Mouse (Mus musculus) frontal cortex, postnatal 25 days (tissue): ENCODE measurements at regions not wholly inside any gene's neighbourhood (a gene's known extent, or its start where the extent isn't known, plus 50 kb on each side); places are given as distances from the start of the nearest gene placed in this dataset.
A peak's percentile ranks its signal among the peaks of the same experiment; 100 is the strongest.

Source experiments
- DNase-seq, 2 experiments: peaks; one replicate each; pipeline ENCODE4 v3.0.0; 2022; ENCODE audit warnings: low spot score in 2 of 2

- no peak for DNase-seq
Observed at GRCm38 (mm10) chr9:122625081-122625480, 122.1 kb upstream of the Topaz1 start.

GRCm38 (mm10) chr9:122626346-122626745, 120.8 kb upstream of the Topaz1 start:
- no peak for DNase-seq

GRCm38 (mm10) chr9:122629171-122629904, 117.8 kb upstream of the Topaz1 start:
- DNase-seq: peak; percentile 44 to 49

DNA sequence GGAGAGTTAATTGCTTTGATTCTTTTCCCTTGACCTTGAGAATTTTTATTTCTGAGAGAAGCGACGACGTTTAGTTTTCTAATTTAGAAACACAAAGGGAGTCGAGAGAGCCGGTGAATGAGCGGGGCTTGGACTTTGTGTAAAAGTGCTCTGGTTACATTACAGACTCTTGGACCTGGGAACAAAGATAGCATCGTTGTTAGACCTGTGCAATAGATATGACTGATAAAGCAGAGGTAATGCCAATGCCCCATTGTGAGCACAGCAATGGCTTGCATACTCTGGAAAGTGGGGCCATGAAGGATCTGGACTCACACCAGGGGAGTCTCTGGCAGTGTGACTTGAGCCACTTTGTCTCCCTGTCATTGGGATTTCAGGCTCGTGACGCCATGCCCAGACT, 115.4 kb upstream of the Topaz1 start:
- DNase-seq: no peak

DNA sequence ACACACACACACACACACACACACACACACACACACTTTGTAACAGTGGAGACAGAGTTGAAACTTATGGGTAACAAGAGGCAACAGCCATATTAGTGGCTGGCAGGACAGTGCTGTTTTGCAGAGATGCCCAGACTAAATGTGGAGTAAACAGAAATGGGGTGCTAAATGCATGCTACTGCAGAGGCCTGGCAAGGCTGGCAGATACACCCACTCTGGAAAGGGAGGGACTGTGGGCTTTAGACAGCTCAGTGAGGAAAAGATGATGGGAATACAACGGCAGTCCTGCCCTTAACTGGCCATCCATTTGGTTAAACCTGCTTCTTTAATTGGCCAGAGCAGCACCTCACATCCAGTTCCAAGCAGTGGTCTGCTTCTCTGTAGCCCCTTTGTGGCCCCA, 113.7 kb upstream of the Topaz1 start:
- DNase-seq: no peak

- no peak for DNase-seq
Observed at GRCm38 (mm10) chr9:122635138-122635964, 111.8 kb upstream of the Topaz1 start.

DNA sequence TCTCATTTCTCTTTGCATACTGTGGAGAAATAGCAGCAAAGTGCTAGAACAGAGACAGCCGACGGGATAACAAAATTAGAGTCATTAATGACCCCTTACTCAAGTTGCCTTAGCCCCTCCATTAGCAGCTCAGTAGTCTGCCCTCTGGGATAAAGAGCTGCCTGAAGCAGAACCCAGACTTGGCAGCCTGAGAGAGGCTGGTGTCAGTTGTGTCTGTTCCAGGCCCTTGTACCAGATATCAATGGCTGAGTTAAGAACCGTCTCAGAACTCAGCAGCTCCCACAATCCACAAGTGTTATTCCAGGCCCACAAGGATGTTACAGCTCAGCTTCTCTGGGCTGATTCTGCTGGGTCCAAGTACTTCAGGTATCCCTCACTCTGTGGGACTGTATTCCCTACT, 109.6 kb upstream of the Topaz1 start:
- DNase-seq: no peak

- DNase-seq: no peak
Observed at GRCm38 (mm10) chr9:122639239-122639638, 107.9 kb upstream of the Topaz1 start.

GRCm38 (mm10) chr9:122642913-122643312, 104.2 kb upstream of the Topaz1 start:
- DNase-seq: no peak

DNA sequence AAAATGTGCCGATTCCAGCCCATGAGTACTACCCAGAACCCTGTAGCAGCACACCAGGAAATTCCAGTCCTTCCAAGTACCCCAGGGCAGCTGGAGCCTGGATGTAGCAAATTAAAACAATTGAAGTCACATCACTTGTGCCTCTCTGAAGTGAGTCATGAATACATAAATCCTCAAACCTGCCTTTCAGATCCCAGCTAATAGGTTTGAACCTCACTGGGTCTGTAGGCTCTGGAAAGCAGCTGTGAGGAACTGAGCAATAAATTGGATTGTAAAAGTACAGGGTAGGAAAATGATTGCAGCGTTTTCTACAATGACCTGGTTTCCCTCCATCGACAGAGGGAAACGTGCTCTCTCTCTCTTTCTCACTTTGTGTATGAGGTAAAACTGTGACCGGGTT, 101.6 kb upstream of the Topaz1 start:
- DNase-seq: no peak

DNA sequence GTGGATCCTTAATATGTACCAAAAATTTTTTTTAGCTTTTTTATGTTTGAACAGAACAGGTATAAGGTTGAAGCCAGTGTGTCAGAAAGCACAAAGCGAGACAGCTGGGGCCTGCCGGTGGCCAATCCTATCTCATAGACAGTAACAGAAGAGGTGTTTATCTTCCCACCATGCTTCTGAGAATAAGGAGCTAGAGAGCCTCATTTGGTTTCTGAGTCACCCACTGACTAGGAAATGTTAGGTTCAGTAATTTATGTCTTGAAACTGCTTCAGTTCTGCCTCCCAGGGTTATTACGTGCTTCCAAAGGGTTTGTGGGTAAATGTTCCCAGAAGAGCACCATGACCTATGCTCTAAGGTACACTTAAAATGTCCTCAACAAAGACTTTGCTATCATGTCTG, 96.3 kb upstream of the Topaz1 start:
- no peak for DNase-seq

DNA sequence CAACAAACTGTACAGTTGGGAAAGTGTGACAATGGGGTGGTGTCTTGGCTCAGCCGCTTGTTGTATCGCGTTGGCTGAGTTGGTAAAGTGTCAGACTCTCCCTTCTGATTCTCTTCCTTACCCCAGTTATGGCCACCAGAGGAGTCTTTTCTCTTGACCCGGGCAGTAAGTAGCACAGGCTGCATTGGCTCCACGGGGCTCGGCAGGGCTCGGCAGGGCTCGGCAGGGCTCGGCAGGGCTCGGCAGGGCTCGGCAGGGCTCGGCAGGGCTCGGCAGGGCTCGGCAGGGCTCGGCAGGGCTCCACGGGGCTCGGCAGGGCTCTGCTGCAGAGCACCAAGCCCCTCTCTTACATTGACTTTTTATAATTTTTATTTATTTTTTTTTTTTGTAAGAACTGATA, 91.6 kb upstream of the Topaz1 start:
- no peak for DNase-seq

DNA sequence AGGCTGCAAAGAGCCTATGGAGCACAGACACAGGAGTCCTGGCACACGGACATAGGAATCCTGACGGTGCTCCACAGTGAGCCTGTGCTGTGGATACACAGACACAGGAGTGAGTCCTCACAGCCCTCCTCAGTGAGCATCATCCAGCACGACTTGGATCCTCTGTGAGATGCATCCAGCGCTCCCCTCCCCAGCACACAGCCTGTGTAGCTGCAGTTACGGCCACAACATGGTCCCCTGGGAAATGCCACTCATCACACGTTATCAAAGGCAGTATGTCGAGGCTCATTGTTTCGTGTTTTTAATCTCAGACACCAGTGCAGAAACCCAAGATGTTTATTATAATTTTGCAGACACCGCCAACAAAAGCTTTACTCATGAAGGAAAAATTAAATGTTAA, 87.1 kb upstream of the Topaz1 start:
- no peak for DNase-seq

GRCm38 (mm10) chr9:122666978-122667645, 80.0 kb upstream of the Topaz1 start:
- no peak for DNase-seq

- DNase-seq: no peak
Observed at GRCm38 (mm10) chr9:122667646-122667981, 79.5 kb upstream of the Topaz1 start.

DNA sequence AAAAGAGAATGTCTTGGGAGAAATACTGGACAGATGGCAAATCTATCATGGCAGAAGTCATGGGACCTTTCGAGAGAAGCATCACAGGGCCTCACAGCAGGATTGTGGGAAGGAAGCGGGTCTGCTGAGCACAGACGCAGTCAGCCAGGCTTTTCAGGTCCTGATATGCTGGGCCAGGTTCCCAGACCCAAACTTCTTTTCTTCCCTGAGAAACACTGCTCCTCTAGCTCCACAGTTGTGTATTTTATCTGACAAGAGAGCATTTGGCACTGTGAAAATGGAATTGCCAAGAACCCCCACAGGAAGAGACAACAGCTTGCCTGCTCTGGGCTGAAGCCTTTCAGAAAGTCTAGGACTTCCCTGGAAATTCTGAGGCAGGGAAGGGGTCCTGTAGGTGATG, 73.4 kb upstream of the Topaz1 start:
- DNase-seq: no peak

DNA sequence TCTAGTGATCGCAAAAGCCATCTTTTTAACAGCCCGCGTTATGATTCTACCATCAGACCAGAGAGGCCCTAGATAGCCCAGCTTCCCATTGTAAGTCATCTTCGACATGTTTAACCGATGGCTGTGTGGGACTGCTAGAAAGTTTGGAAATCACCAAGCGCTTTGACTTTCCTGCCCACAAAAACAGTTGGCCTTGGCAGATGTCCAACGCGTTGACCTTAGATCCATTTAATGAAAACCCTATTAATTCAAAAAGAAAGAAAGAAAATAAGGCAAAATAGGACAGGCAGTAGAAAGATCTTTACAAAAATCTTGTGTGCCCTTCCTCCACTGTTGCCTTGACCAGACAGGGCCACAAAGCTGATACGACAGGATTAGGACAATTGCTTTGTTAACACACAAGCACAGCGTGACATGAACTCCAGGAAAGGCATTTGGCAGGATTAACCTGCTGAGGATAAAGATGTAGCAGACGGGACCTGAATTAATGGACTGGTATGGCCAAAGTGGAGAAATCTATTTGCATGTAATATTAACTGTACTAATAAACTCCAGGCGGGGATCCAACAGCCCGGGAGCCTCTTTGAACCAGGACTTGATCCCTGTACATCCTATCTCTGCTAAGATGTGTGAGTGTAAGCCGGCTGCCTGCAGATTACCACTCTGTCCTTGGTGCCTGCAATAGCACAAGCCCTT, 69.0 kb upstream of the Topaz1 start:
- no peak for DNase-seq

DNA sequence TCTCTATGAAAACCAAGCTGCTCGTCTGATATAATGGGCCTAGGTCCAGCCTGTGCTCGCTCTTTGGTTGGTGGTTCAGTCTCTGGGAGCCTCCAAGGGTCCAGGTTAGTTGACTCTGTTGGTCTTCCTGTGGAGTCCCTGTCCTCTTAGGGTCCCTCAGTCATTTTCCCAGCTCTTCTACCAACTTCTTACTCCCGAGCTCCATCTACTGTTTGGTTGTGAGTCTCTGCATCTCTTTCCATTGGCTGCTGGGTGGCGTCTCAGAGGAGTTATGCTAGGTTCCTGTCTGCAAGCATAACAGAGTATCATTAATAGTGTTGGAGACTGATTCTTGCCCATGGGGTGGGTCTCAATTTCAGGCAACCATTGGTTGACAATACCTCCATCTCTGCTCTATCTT, 60.0 kb upstream of the Topaz1 start:
- DNase-seq: no peak

- DNase-seq: peak; percentile 55
Observed at GRCm38 (mm10) chr9:122691879-122692278, 55.3 kb upstream of the Topaz1 start.

DNA sequence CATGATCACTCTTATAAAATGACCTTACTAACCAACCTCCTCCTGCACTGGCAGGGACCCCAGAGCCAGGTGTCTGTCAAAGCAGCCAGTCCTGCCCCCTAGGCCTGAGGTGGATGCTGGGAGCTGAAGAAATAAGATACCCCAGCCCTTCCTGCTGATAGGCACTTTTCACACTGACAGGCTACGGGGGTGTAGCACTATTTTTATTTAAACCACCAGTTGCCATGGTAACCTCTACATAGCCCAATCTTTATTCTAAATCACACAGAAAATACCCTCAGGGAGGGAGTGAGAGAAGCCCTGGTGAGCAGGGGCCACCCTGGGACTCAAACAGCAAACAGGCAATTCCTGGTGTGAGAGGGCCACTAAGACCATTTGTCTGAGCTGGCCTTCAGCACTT, 51.4 kb upstream of the Topaz1 start:
- peak in 1 of 2 experiments; percentile 26 for DNase-seq
